Mouse (Mus musculus) layer of hippocampus, adult 9-11 months (tissue): ENCODE data around the gene Tomm40.
"Not testable (repeated sequence)": the region's sequence is repeated elsewhere in the genome, so short reads cannot be mapped to it uniquely, and the experiment has no call there.

Experiments
- DNase-seq: peaks from one replicate; pipeline ENCODE4 v3.0.0; 2022

Gene Tomm40

DNA sequence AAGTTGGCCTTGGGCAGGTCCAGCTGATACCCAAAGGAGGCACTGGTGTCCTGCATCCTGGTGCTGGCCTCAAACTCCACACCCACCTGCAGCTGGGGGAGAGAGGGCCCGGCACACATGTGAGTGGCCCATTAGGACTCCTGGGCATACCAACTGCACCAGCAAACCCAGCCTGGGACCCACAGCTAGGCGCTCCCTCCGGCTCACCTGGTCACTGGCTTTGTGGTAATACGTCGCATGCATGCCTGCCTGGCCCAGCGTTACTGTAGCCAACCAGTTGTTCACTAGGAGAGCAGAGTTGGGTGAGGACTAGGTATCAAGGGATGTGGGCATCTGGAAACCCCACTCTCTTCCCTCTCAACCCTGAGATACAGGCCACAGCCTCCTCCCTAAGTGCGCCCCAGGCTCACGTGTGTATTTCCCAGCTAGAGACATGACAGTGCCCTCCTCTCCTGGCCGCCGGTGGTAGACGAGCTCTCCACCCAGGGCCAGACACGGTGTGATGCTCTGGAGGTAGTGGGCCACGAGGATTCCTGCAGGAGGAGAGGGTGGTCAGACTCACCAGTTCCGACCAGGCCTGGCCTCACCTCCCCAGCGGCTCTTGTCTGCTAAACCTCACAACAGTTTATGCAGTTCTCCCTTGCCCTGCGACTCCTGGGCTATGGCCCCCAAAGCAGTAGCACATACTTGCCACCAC, 12.2 kb downstream of the Tomm40 start:
- no peak for DNase-seq

DNA sequence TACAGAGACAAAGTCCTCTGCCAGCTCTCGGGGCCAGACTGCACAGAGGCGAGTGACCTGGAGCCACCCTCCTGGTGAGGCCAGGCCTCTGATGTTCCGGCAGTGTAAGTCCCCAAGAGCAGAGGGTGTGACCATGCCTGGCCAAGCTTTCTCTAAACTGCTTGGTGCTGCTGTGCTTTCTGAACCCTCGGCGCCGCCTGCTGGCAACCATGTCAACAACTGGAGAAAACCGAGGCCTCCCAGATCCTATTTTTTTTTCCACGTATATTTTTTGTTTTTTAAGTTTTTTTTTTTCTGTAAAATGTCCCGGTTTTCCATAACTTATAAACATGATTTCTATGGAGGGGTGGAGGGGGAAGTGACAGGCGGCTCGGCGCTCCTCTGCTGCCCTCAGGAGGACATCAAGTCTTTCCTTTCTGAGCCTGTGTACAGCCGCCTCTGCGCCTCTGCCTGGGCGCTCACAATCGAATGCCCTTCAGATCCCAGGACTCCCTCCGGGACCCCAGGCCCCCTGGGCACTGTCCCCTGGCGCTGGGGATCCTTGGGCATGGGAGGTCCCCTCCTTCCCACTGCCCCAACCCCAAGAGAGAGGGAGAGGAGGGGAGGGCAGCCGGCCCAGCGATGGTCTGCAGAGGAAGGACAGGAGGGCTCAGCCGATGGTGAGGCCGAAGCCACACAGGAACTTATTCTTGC, 14.0 kb downstream of the Tomm40 start:
- DNase-seq, result peak; percentile 71

GRCm38 (mm10) chr7:19700299-19701068, 14.8 kb downstream of the Tomm40 start:
- no peak for DNase-seq

DNA sequence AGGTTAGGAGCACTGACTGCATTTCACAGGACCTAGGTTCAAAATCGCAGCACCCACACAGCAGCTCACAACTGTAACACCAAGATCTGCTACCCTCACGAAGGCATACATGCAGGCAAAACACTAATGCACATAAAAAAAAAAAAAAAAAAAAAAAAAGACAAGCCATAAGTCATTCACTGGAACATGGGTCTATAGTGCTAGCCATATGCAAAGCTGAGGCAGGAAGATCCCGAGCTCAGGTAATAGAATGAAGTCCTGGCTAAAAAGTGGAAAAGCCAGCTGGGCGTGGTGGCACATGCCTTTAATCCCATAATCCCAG, 15.4 kb downstream of the Tomm40 start:
- DNase-seq, result no peak

- DNase-seq, result peak; percentile 91
Observed at GRCm38 (mm10) chr7:19698907-19699826, 16.1 kb downstream of the Tomm40 start, which contains the start of gene Apoe. Gene Apoe (minus strand): TSS chr7:19699188.

- DNase-seq, result no peak
Observed at GRCm38 (mm10) chr7:19697949-19698906, 17.0 kb downstream of the Tomm40 start.

- no peak for DNase-seq
Observed at GRCm38 (mm10) chr7:19696336-19696873, 18.8 kb downstream of the Tomm40 start.

DNA sequence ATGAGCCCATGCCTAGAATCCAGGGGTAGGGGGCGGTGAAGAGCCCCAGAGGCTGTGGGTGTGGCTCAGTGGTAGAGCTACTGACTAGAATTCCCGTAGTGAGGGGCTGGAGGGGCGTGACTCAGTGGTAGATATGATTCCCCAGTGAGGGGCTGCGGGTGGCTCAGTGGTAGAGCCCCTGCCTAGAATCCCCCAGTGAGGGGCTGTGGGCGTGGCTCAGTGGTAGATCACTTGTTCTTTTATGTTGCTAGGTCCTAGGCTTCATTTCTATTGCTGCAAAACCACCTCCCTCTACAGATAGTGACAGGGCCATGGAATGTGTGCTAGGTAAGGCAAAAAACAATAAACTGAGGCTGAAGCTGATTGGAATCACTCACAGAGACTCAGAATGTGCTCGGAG, 19.4 kb downstream of the Tomm40 start:
- no peak for DNase-seq

GRCm38 (mm10) chr7:19695213-19695594, 20.0 kb downstream of the Tomm40 start:
- DNase-seq, result no peak

DNA sequence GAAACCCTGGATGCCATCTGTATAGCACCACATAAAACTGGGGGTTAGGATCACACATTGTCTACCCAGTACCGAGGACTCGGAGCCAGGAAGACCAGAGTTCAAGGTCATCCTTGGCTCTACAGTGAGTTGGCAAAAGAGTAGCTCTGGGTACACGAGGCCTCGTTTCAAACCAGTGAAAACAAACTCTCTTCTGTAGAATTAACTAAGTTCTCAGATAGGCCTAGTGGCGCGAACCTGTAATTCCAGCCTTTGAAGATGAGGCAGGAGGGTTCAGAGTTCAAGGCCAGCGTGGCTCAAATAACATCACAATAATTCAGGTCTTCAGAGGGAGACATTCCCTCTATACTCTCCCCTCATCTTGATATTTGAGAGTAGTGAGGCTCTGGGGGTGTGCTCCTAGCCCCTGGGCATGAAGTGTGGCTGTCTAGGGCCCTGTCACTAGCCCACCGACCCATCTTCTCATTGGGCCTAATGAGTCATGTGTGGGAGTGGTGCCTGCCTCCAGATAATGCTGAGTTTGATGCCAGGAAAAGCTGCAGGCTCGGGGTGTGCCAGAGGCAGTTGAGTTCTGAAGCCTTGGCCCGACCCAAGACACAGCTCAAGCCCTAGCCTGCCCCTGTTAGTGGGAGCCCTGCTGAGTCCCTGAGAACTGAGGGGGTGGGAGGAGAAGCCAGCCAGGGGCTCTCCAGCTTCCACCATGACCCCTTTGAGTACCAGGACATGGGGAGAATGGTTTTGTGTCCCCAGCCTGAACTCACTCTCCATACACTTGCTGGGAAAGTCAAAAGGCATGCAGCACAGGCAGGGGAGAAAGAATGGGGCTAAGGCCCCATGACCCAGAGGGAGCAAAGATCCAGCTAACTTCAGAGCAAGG, 20.7 kb downstream of the Tomm40 start:
- no peak for DNase-seq

- DNase-seq, result peak; percentile 84
Observed at GRCm38 (mm10) chr7:19693421-19693820, 21.8 kb downstream of the Tomm40 start.

DNA sequence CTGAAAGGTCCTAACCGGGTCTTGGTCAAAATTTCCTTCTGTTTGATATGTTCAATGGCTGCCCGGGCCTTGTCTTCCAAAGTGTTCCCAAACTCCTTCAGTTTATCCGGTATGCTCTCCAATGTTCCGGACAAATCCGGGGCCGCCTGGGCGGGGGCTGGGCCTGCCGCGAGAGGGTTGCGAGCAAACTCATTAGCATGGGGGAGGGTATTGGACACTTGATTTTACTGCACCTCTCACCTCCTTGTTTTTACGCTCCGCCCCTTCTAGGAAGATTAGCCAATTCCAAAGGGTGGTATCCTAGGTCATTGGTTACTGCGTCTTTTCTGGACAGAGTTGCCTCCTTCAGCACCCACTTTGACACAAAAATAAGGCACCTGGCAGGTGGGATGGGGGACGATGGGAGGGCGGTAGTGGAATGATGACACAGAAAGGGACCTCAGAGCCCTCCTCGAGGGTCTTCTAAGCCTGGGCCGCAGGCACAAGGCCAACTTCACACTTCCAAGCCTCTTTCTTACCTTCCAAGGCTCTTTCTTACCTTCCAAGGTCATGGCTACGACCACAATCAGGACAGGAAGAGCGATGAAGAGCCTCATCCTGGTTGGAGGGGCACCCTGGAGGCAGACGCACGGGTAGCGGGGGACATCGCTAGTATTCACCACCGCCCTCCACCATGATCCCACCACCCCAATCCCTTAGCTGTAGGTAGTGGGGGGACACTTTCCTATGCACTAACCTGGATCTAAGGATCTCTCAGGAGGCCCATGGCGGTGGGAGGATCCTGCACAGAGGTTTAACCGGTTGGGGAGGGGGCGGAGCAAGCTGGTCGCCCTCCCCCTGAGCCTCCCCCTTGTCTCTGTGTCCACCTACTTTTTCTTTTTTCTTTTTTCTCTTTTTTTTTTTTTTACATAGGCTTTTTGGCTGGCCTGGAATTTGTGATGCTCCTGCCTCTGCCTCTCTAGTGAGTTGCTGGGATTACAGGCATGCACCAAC, 23.1 kb downstream of the Tomm40 start, which contains the start of gene Apoc1:
Apoc1 (minus strand) TSS at position 788 of the 993 bp plus-strand sequence.
- no peak for DNase-seq

DNA sequence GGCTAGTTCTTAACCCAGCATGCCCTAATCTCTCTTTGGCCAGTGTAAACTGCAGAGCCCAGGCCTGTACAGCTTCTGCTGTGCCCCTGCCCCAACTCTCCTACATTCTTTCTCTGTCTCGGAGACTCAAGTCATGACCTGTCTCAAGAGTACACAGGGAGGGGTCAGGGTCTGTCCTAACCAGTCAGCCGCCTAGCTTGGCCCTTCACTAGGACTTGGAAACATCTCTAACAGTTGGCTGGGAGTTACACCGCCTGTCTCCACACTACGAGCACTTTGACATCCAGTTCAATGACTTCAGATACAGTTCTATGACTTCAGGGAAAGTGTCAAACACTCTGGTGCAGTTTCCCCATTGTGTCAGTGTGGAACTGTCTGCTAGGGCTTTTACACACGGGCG, 23.8 kb downstream of the Tomm40 start:
- DNase-seq, result no peak

GRCm38 (mm10) chr7:19690845-19691244, 24.4 kb downstream of the Tomm40 start:
- DNase-seq, result no peak

DNA sequence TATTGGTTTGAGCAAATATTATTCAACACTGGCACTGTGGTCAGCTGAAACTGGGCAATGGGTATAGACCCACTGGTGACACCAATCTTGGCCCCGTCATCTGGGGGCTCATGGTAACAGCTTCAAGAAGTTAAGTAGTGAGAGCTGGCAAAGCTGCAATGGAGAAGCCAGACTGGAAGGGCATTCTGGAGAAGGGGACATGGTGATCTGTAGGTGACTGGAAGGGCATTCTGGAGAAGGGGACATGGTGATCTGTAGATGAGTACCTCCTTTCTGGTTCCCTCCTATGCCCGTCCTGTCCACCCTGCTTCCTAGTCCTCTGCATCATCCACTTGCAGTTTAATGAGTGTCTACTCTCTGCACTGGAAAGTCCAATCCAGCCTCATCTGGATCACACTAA, 26.6 kb downstream of the Tomm40 start:
- no peak for DNase-seq

DNA sequence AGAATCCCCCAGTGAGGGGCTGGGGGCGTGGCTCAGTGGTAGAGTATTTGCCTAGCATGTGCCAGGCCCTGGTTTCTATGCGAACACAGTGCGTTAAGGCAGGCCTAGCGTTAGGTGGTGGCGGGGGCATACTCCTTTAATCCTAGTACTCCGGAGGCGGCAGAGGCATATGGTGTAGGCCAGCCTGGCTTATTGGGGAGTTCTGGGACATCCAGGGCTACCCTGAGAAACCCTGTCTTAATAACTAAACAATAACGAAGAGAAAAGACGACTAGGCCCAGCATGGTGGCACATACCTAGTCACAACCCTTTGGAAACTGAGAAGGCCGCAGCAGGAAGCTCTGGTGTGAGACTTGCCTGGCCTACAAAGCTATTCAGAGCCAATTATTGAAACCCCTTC, 27.1 kb downstream of the Tomm40 start:
- DNase-seq, result no peak

DNA sequence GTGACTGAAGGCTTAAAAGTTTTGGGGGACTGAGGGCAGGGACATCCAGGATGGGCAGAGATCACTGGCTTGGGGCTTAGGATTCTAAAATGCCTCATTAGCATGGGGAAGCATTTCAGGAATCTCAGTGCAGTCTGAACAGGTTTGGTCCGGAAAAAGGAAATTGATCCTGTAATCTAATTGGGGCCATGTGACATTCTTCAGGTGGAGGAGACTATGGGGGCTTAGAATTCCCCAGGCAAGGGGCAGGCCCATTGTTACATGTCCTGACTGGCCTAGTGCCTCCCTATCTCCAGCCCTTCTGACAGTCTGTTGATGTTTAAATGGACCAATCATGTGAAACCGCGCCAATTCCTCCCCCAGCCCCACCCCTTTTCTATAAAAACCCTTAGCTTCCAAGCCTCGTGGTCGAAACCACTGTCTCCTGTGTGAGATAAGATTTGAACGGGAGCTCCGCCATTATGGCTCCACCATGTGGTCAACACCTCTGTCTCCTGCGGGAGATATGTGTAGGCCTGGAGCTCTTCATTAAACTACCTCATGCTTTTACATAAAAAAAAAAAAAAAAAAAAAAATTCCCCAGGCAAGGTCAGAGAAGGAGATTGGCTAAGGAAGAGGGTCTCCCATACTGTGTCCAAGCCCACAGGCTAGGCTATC, 28.2 kb downstream of the Tomm40 start:
- DNase-seq, result not testable (repeated sequence)

DNA sequence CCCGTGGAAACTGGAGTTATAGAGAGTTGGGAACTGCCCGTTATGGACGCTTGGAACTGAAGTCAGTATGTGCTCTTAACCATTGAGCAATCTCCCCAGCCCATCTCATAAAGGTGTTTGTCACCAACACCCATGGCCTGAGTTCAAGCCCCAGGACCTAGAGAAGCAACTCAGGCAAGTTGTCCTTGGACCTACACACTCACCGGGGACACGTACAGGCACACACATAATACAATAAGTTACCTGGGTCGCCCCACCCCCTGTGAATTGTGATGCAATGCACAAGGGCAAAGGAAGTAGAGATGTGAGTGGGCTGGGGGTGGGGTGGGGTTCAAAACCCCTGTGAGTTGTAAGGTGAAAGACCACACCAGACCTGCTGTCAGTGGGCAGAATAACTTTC, 28.7 kb downstream of the Tomm40 start:
- no peak for DNase-seq
